Mouse (Mus musculus): Measurements from ENCODE around the gene Etnk1.

DNA sequence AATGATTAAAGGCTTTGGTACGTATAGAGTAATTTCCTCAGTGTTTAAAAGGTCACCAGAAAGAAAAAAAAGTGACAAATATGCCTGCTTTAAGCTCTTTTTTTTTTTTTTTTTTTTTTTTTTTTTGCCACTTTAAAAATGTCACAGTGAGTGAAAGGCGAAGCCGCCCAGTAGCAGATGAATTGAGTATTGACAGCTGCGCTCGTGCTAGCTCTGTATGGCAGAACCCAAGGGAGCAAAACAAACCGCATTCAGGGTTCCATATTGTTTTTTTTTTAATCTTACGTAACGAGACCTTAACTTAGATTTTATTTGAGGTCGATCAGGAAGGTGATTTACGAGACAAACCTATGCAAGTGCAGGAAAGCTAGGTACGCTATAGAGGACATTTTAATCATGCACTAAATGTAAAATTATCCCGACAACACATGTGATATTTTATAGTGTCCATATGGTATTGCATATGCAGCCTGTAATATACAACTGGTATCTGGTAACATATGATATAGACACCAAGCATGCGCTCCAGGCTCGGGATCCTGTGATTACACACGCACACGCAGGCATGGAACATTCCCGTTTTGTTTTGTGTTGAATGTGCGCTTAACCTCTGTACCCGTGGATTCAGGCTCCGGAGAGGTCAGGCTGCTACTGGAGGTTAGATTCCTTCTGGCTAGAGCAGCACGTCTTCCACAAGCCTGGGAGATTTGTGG lies 72.5 kb downstream of the Etnk1 start:
- TF ChIP-seq CTCF (IDR thresholded peaks at IDR 0.05) (no peak), EP300 (IDR thresholded peaks at IDR 0.05) (no peak)
